Mouse (Mus musculus) limb, embryonic 10.5 days (tissue): ENCODE measurements around the gene Samd1. TPM values are rescaled to one million over a fixed set of nuclear protein-coding genes. Genes with fewer than 3 reads are reported as not detected.

Experiments
- microRNA counts: library from miRNA; unstranded; fragments of <30 nt; microRNA quantifications from one replicate; lab custom pipeline; 2017
- microRNA-seq: library from miRNA; unstranded; fragments of <30 nt; microRNA quantifications from one replicate; pipeline ENCODE4, GENCODE M21; 2017
- polyA plus RNA-seq: library from polyadenylated mRNA; unstranded; fragments of >200 nt; fragmentation: Nextera tagmentation; extraction: Ambion mirVana; gene quantifications from 2 replicates; pipeline ENCODE4 v1.2.1, GENCODE M21; 2016

Samd1 gene
- polyA plus RNA-seq, 1 experiment from 2014 or later, result 12.5 TPM

MicroRNAs encoded within 50 kb of the gene (microRNA counts, 519-probe panel; counts per million panel counts)
- microRNA mmu-miR-1199 (lab: Ali Mortazavi, UCI), result 684 counts per million, percentile 72 among the panel's probes with 10 or more counts

Small RNAs within 50 kb of the gene (microRNA-seq; reads per million reads assigned to microRNA genes)
- gene Mir1199 (1.8 reads per million), gene Mir8111 (2.1 reads per million)

Other genes with a start within 250 kb of the Samd1 start
- 12.3 and 16.2 TPM in 2 replicates for gene Adgrl1, start 97.6 kb upstream of the Samd1 start, polyA plus RNA-seq
- gene Gm10644, start 42.5 kb upstream of the Samd1 start, polyA plus RNA-seq, result 0.58 and 0.70 TPM in 2 replicates
- 94.6 and 101 TPM in 2 replicates for gene Asf1b, start 42.2 kb upstream of the Samd1 start, polyA plus RNA-seq
- 136 and 158 TPM in 2 replicates for gene Prkaca, start 24.7 kb upstream of the Samd1 start, polyA plus RNA-seq
- 0.28 and 0.73 TPM in 2 replicates for gene 1700067K01Rik, start 3.8 kb downstream of the Samd1 start, polyA plus RNA-seq
- gene 2210011C24Rik, start 14.5 kb downstream of the Samd1 start, polyA plus RNA-seq, result 0.13 TPM in 1 of 2 replicates, not detected in the other
- gene Palm3, start 23.8 kb downstream of the Samd1 start, polyA plus RNA-seq, result 6.5 and 6.6 TPM in 2 replicates
- gene Il27ra, start 44.9 kb downstream of the Samd1 start, polyA plus RNA-seq, result 0.40 and 0.58 TPM in 2 replicates
- gene Rln3, start 47.3 kb downstream of the Samd1 start, polyA plus RNA-seq, result not detected in 2 replicates
- 0.88 and 1.0 TPM in 2 replicates for gene Gm10643, start 67.5 kb downstream of the Samd1 start, polyA plus RNA-seq
- 9.5 and 11.3 TPM in 2 replicates for gene Rfx1, start 69.2 kb downstream of the Samd1 start, polyA plus RNA-seq
- 20.2 and 20.8 TPM in 2 replicates for gene Dcaf15, start 107.1 kb downstream of the Samd1 start, polyA plus RNA-seq
- 0.29 TPM in 1 of 2 replicates, not detected in the other for gene Podnl1, start 128.3 kb downstream of the Samd1 start, polyA plus RNA-seq
- 22.6 and 24.8 TPM in 2 replicates for gene Cc2d1a, start 150.3 kb downstream of the Samd1 start, polyA plus RNA-seq
- gene 4930432K21Rik, start 150.4 kb downstream of the Samd1 start, polyA plus RNA-seq, result 1.5 and 2.3 TPM in 2 replicates
- 3.1 and 3.2 TPM in 2 replicates for gene Nanos3, start 187.5 kb downstream of the Samd1 start, polyA plus RNA-seq
- gene Zswim4, start 239.4 kb downstream of the Samd1 start, polyA plus RNA-seq, result 40.1 and 44.4 TPM in 2 replicates